Mouse (Mus musculus) liver, postnatal 0 days (tissue): ENCODE results near the gene Padi6. TPM values are rescaled to one million over a fixed set of nuclear protein-coding genes. Genes with fewer than 3 reads are reported as not detected.

Experiments
- ATAC-seq: fragments of 200-750 bp; cut with Nextera tagmentation; 2 replicates; pipeline ENCODE4 v1.8.0; 2017; ENCODE audit warnings: mild to moderate bottlenecking, moderate library complexity
- DNase-seq: peaks from one replicate; pipeline ENCODE4 v3.0.0-alpha.2; 2016
- H3K27ac ChIP-seq: fragments of 300-500 bp; sonication (generic); 2 replicates; pipeline ENCODE4 v1.5.1; 2014; ENCODE audit warnings: antibody characterized with exemption, moderate library complexity, mild to moderate bottlenecking, low read depth
- H3K27me3 ChIP-seq: fragments of 300-500 bp; sonication (generic); 2 replicates; pipeline ENCODE4 v1.6.1; 2014; ENCODE audit warnings: low read length, control low read depth, mixed read lengths; ENCODE audit not compliant: insufficient read depth
- H3K36me3 ChIP-seq: fragments of 300-500 bp; sonication (generic); replicated peaks from 2 replicates; pipeline ENCODE4 v1.6.1; 2014; ENCODE audit warnings: mild to moderate bottlenecking, control low read depth, low read length, moderate library complexity, mixed read lengths; ENCODE audit not compliant: insufficient read depth
- H3K4me1 ChIP-seq: fragments of 300-500 bp; sonication (generic); 2 replicates; pipeline ENCODE4 v1.6.1; 2014; ENCODE audit warnings: antibody characterized with exemption, mild to moderate bottlenecking, control low read depth; ENCODE audit not compliant: insufficient read depth
- H3K4me2 ChIP-seq: fragments of 300-500 bp; sonication (generic); 2 replicates; pipeline ENCODE4 v1.6.1; 2014; ENCODE audit warnings: low read depth, mild to moderate bottlenecking, low read length, moderate library complexity, mixed read lengths
- H3K4me3 ChIP-seq: fragments of 300-500 bp; sonication (generic); 2 replicates; pipeline ENCODE4 v1.5.1; 2014; ENCODE audit warnings: low read depth, low read length
- H3K9ac ChIP-seq: fragments of 300-500 bp; sonication (generic); replicated peaks from 2 replicates; pipeline ENCODE4 v1.6.1; 2014; ENCODE audit warnings: mild to moderate bottlenecking, moderate library complexity
- H3K9me3 ChIP-seq: fragments of 300-500 bp; sonication (generic); 2 replicates; pipeline ENCODE4 v1.6.1; 2016; ENCODE audit warnings: mild to moderate bottlenecking, control low read depth, low read length, mixed read lengths
- CTCF ChIP-seq: sonication (generic); IDR thresholded peaks from 2 replicates; pipeline ENCODE4 v1.5.1; 2016; ENCODE audit warnings: antibody characterized with exemption, low read depth
- EP300 ChIP-seq: IDR thresholded peaks from 2 replicates; pipeline ENCODE4 v1.6.1; 2016; ENCODE audit warnings: antibody characterized with exemption, low read depth, mild to moderate bottlenecking
- WGBS: fragments of 180-500 bp; shearing (Covaris S2); extraction: QIAGEN DNeasy Blood & Tissue Kit; methylation state at CpG from one replicate; pipeline ENCODE4 v1.1.7; 2014; ENCODE audit not compliant: insufficient replicate concordance; 5-methylcytosine and 5-hydroxymethylcytosine counted together
- polyA plus RNA-seq: library from polyadenylated mRNA; unstranded; fragments of >200 nt; fragmentation: Nextera tagmentation; extraction: Ambion mirVana; gene quantifications from 2 replicates; pipeline ENCODE4 v1.2.1, GENCODE M21; 2015

The Padi6 gene
- polyA plus RNA-seq, 1 experiment from 2014 or later, result not detected

GRCm38 (mm10) chr4:140721968-140722490, 20.4 kb downstream of the Padi6 start:
- H3K4me3 ChIP-seq, result no peak overlapping the region
- WGBS, result 85% methylated on average over 20 of the region's 20 CpGs
- H3K9ac ChIP-seq, result no peak overlapping the region
- peaks cover 54% of the 10 kb centered on the region for H3K36me3 ChIP-seq
- H3K27me3 ChIP-seq, result no peaks in the 10 kb centered on the region
- ATAC-seq (no peak), DNase-seq (no peak)
- no peaks in the 10 kb centered on the region for H3K9me3 ChIP-seq
- H3K4me2 ChIP-seq, result no peak overlapping the region
- H3K27ac ChIP-seq, result no peak overlapping the region
- H3K4me1 ChIP-seq, result no peaks in the 10 kb centered on the region
- TF ChIP-seq CTCF (no peak), EP300 (no peak)

GRCm38 (mm10) chr4:140720091-140720490, 22.4 kb downstream of the Padi6 start:
- TF ChIP-seq CTCF (no peak), EP300 (no peak)
- no peaks in the 10 kb centered on the region for H3K9me3 ChIP-seq
- no peak overlapping the region for H3K27ac ChIP-seq
- 75% methylated on average over 5 of the region's 5 CpGs for WGBS
- peaks cover 73% of the 10 kb centered on the region for H3K36me3 ChIP-seq
- no peak for DNase-seq
- H3K4me2 ChIP-seq, result no peak overlapping the region
- no peak overlapping the region for H3K9ac ChIP-seq
- H3K4me3 ChIP-seq, result no peak overlapping the region
- ATAC-seq, result no peak
- no peaks in the 10 kb centered on the region for H3K27me3 ChIP-seq
- no peaks in the 10 kb centered on the region for H3K4me1 ChIP-seq

- Histone ChIP-seq H3K4me3 (no peak overlapping the region), H3K36me3 (peaks cover 82% of the 10 kb centered on the region), H3K9ac (no peak overlapping the region), H3K27ac (no peak overlapping the region), H3K4me2 (no peak overlapping the region), H3K4me1 (peaks cover 9% of the 10 kb centered on the region; the same call in 1 of the 2 replicates), H3K27me3 (no peaks in the 10 kb centered on the region), H3K9me3 (no peaks in the 10 kb centered on the region)
- DNase-seq (no peak), ATAC-seq (no peak)
- no peak for TF ChIP-seq EP300
- TF ChIP-seq CTCF, result no peak
- WGBS, result 90% methylated on average over 9 of the region's 9 CpGs
These were observed 24.0 kb downstream of the Padi6 start for GRCm38 (mm10) chr4:140718436-140718835.

- Histone ChIP-seq H3K9me3 (no peaks in the 10 kb centered on the region), H3K4me1 (peaks cover 10% of the 10 kb centered on the region; the same call in 1 of the 2 replicates), H3K36me3 (peaks cover 91% of the 10 kb centered on the region), H3K4me2 (no peak overlapping the region), H3K4me3 (no peak overlapping the region), H3K9ac (no peak overlapping the region), H3K27me3 (no peaks in the 10 kb centered on the region), H3K27ac (no peak overlapping the region)
- DNase-seq (no peak), ATAC-seq (no peak)
- WGBS, result 89% methylated on average over 11 of the region's 11 CpGs
- TF ChIP-seq EP300, result no peak
- no peak for TF ChIP-seq CTCF
These were observed 25.4 kb downstream of the Padi6 start for GRCm38 (mm10) chr4:140716994-140717393.

DNA sequence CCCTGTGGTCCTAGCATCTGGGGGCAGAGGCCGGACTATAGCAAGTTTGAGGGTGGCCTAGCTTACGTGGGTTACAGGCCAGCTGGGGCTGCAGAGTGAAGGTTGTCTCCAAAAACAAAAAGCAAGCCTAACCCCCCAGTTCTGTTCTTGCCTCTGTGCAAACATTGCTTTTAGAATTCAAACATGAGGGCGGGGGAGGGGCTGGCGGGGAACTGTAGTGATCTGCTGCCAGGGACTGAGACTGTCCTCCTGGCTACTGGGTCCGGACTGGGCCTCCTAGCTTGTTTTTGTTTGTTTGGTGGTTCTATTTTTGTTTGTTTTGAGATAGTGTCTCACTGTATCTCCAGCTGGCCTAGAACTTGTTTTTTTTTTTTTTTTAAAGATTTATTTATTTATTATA, 27.9 kb downstream of the Padi6 start:
- H3K9me3 ChIP-seq, result no peaks in the 10 kb centered on the region
- H3K4me1 ChIP-seq, result peaks cover 10% of the 10 kb centered on the region; the same call in 1 of the 2 replicates
- peaks cover 91% of the 10 kb centered on the region for H3K36me3 ChIP-seq
- no peak overlapping the region for H3K4me3 ChIP-seq
- TF ChIP-seq EP300, result no peak
- TF ChIP-seq CTCF, result no peak
- DNase-seq, result peak; percentile 63
- H3K4me2 ChIP-seq, result no peak overlapping the region
- peak; percentile 50 for ATAC-seq
- H3K9ac ChIP-seq, result no peak overlapping the region
- H3K27me3 ChIP-seq, result no peaks in the 10 kb centered on the region
- no peak overlapping the region for H3K27ac ChIP-seq
- WGBS, result 69% methylated on average over 5 of the region's 5 CpGs

DNA sequence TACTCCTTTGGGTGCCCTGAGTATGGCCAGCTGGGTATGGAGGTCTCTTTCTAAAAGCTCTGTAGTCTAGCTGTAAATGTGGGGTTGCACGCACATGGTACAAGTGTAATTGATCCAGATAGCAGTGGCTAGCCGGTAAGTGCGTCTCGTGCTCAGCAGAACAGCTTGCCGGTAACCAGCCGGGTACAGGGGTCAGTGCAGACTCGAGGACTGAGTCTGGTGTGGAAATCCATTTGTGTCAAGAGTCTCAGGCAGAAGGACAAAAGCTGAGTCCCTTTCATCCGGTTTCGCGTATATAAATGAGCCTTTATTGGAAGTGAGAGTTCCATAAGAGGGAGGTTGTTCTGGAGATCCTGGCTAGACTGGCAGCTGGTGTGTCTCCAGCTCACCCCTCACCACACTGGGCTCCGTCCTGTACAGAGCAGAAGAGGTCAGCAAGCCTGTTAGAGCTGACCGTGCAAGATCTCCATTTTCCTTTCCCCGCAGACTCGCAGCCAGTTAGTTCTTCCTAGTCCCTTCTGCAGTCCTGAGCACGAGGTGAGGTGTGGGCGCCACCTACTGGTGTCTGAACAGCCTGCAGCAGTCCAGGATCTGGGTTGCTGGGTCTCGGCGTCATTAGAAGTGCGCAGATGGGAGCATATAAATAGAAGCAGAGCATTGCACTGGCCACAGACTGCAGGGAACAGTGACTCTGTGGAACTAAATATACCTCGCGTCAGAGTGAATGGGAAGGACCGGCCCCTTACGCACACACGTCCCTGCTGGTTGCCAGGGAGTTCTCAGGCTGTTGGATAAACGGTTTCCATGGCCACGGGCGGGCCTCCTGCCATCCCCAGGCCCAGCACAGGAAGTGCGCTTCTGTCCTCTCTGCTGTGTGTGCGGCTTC, 28.7 kb downstream of the Padi6 start:
- Histone ChIP-seq H3K27ac (no peak overlapping the region), H3K36me3 (peaks cover 94% of the 10 kb centered on the region), H3K4me2 (no peak overlapping the region), H3K9ac (no peak overlapping the region), H3K4me3 (no peak overlapping the region), H3K27me3 (no peaks in the 10 kb centered on the region), H3K9me3 (no peaks in the 10 kb centered on the region), H3K4me1 (peaks cover 10% of the 10 kb centered on the region)
- TF ChIP-seq CTCF (peak; percentile 97), EP300 (no peak)
- ATAC-seq (peak; percentile 84), DNase-seq (peak; percentile 91)
- WGBS, result 52% methylated on average over 29 of the region's 29 CpGs
